Mouse (Mus musculus): Measurements from ENCODE around the gene Tube1.

Tube1 gene

DNA sequence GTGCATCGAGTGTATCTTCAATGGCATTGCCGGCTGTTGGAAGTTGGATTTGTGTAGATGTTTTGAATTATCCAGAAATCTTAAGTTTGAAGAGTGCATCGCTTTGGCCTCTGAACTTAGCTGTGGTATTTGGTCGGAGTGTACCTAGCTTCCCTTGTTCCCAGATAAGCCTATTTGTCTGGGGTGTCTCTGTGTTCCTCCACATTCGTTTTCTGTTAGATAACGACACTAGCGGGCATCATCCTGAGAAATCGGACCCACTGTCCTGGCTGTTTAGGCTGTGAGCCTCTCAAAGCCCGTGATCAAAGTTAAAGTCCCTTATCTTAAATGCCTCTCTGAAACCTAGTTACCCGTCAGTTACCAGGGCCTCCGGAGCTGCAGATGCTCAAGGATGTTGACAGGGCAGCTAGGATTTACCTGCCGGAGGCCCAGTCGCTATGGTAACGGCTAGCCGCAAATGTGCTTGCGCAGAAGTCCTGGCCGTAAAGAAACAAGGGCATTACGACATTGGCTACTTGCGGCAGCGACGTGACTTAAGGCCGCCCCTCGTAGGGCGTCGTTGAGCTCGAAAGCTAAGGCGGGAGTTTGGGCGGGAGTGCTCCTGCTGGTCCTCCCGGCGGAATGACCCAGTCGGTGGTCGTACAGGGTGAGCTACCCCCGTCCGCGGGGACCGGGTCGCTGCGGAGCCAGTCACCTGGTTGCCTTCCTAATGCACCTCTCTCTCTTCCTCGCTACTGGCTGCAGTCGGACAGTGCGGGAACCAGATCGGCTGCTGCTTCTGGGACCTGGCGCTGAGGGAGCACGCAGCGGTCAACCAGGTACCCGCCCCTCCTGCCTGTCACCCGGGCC, at the start of gene Tube1, which contains the start of gene Fam229b:
Gene Tube1, plus strand, starts transcription at position 515 of the 849 bp plus-strand sequence.
Gene Fam229b, minus strand, starts transcription at position 453 of the 849 bp plus-strand sequence.
- DNase-seq (ENCODE audit: extremely low read depth, insufficient read length, low spot score) = peak; percentile 93

DNA sequence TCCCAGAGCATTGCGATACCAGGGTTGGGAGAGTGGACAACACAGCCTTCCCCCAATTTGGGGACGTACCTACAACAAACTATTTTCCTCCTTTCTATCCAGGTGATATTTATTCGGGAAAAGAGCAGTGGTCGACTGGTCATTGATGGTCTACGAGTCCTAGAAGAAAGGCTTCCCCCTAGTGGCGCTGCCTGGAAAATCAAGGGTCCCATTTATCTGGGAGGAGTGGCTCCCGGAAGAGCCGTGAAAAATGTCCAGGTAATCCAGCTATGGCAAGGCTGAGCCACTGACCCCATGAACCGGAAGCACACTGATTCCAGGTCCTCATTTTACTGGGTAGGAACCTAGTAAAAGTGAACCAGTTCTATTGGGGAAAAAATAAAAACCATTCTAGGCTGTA, 36.8 kb upstream of the Tube1 start:
- DNase-seq (ENCODE audit: extremely low read depth, insufficient read length, low spot score) = no peak

DNA sequence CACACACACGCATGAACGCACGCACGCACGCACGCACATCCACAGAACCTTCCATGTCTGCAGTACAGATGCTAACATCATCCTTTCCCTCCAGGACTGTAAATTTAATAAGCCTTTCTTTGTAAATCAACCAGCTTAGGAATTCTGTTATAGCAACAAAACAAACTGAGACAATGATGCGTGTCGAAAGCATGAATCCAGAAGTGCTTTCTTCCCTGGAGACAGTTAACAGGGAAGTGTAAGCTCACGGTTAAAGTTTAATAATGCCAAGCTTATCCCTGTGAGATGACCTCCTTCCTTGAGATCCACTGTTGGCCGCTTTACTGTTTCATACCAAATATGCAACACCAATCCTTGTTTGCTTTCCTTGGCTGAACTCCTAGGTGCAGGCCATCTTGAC, 35.0 kb upstream of the Tube1 start:
- DNase-seq (ENCODE audit: extremely low read depth, insufficient read length, low spot score) = no peak

DNA sequence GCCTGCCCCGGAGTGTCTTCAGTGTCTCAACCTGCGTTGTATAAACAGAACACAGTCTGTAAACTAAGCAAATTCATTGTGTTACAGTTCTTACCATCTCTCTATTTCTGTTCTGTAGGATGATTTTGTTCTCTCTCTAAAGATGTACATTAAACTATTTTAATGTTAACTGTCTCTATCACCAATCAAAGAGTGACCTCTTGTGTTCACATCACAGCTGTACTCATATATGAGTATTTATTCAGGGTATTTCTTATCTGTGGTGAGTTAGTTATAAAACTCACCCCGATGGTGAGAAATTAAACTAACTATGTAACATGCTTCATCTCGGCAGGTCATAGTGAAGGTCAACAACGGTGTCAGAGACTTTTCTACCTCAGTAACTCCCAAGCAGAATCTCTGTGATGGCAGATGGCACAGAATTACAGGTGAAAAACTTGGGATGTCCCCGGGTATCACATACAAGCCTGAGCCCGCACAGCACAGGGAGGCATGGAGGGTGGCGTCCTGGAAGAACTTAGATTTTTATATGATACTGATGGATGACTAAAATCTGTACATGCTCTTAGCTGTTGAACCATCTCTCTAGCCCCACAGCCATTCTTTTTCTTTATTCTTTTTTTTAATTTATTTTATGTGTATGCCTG, 28.9 kb upstream of the Tube1 start:
- DNase-seq (ENCODE audit: extremely low read depth, insufficient read length, low spot score) = no peak

DNA sequence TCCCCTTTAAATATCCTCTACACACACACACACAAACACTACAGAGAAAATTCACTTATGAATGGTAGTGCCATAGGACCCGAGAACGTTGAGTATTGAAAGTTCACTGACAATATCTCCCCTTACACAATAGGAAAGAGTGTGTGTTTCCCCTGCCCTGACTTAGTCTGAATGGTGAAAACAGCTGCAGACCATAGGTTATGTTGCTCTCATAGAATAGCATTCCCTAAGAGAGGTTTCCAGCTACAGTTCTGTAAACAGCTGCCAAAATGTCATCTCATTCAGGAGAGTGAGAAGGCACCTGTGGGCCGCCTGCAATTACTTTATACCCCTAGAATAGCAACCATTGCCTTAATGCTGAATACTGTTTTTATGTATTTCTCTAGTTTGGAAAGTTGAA, 27.4 kb upstream of the Tube1 start:
- DNase-seq (ENCODE audit: extremely low read depth, insufficient read length, low spot score) = no peak

DNA sequence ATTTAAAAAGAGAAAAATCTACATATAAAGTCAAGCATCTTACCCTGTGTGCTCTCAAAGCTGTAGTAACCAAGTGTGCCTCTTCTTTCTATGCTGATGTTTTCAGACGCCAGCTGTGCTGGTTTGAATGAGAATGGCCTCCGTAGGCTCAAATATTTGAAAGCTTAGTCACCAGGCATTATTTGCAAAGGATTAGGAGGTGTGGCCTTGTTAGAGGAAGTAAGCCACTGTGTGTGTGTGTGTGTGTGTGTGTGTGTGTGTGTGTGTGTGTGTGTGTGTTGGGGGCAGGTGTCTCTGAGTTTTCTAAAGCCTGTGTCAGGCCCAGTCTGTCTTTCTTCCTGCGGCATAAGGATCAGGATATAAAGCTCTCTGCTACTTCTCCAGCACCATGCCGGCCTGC, 26.8 kb upstream of the Tube1 start:
- no peak for DNase-seq (ENCODE audit: extremely low read depth, insufficient read length, low spot score)

DNA sequence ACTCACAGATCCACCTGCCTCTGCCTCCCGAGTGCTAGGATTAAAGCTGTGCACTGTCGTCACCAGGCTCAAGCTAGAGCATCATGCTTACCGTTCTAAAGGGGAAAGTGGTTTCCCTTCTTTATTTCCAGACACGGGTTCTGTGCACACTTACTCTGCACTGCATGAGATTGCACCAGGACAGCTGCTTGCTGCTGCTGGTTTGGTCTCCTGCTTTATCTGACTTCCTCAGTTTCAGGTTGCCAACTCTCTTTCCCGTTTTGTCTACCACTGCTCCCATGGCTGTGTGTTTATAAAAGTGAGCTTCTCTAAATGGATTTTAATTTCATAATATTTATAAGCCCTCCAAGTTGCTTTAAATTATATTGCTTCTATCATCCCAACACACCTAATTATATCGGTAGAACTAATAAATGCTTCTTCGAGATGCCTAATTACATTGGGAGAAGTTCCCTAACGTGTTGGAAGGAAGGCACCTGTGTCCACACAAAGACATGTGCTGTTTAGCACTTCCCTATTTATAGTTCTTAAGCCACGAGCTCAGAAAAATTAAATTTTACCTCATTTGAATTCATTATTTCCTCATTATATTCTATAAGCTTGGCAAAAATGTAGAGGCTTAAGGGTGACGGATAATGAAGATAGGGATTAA, 24.8 kb upstream of the Tube1 start:
- DNase-seq (ENCODE audit: extremely low read depth, insufficient read length, low spot score) = no peak

DNA sequence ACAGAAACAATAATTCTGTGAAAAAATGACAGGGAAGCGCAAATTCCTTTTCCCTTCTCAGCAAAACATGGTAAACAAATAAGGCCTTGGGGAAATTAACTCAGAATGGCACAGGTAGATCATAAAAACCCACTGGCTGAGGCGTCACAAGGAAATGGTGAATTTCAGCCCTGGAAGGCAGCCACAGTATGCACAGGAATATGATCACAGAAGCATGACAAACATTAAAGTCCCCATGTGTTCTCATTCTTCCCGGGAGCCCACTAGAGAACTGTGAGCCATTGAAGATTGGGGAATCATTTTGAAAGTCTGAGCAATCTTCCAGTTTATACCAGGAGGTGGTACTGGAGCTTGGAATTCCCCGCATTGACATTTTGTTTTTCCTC, 24.3 kb upstream of the Tube1 start:
- DNase-seq (ENCODE audit: extremely low read depth, insufficient read length, low spot score) = no peak

DNA sequence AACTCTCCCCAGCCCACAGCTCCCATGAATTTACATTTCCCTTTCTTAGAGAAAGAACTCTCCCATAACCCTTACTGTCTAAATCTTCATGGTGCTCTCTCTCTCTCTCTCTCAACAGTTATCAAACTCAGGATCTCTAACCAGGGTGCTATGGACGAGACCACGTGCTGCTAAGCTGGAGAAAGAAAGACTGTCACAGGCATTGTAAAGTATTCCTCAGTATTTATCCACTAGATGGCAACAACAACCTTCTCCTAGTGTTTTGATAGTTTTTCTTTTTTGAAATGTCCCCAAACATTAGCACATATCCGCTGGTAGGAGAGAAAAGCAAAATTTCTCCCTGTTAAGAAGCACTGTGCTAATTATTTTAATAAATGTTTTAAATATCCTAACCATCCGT, 12.4 kb upstream of the Tube1 start:
- DNase-seq (ENCODE audit: extremely low read depth, insufficient read length, low spot score) = no peak

DNA sequence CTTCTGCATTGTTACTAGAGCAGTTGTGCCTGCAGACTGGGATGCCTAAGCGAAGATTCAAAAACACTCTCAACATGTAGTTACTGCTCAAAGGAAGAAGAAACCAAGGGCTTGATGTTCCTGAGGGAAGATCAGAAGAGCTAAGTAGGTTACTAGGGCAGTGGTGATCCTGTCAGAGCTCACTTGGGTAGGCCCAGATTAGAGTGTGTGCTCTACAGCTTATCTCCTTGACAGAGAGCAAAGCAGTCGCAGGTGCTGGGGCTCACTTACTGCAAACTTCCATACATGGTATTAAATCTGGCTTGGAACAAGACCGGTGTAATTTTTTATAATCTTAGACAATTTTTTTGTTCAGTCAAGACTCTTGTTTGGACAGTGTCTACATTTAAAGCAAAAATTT, 4.0 kb downstream of the Tube1 start:
- DNase-seq (ENCODE audit: extremely low read depth, insufficient read length, low spot score) = no peak

DNA sequence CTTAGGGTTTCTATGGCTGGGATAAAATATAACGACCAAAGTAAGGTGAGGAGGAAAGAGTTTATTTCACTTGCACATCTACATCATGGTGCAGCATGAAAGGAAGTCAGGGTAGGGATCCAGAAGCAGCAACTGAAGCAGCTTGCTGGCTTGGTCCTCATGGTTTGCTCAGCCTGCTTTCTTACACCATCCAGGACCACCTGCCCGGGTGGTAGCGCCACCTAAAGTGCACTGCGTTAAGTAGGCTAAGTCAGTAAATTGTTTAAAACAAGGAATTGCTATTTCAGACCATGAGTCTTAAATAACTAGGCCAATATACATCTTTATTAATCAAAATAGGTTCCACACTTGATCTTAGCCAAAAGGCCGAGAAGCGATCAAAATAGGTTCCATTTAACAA, 5.0 kb downstream of the Tube1 start:
- DNase-seq (ENCODE audit: extremely low read depth, insufficient read length, low spot score) = no peak

DNA sequence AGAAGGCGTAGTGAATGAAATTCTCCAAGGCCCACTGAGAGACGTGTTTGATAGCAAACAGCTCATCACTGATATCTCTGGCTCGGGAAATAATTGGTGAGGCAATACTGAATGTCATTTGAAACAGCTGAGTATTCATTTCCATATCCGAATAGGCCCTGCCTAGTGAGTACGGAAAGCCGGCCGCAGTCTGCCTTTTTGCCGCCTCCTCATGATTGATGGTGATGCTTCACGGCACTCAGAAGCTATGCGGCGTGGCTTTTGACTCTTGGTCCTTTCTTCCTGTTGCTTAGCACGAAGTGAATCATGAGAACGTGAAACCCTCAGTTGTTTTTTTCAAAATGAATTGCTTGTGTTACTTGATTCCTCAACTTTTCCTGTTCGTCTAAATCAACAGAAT, 7.1 kb downstream of the Tube1 start:
- no peak for DNase-seq (ENCODE audit: extremely low read depth, insufficient read length, low spot score)

DNA sequence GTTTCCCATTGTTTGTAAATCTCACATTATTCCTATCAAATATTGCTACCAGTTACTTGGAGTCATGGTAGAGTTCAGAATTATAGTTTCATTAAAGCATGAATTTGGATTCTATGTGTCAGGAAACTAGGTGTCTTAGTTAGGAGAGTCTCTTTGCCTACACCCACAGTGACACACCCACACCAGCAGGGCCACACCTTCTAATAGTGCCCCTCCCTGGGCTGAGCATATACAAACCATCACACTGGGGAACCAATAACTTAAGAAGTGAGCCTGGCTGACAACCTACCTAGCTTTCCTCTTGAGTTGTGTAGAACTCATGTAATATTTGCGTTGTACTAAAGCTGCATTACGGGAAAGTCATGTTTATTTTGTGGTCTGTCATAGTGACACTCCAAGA, 7.6 kb downstream of the Tube1 start:
- no peak for DNase-seq (ENCODE audit: extremely low read depth, insufficient read length, low spot score)

DNA sequence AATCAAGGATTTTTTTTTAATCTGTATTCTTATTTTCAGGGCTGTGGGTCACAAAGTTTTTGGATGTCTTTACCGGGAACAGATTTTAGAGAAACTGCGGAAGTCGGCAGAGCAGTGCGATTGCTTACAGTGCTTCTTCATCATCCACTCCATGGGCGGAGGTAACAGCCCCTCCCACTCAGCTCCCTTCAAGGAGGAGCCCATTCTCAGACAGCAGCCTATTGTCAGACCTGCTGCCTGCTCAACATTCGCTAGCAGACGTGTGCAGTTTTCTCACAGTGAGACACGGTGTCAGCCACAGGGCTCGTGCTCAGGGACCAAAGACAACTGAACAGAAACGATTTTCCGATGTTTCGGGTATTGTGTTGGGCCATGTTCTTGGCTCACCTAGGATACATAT, 8.4 kb downstream of the Tube1 start:
- no peak for DNase-seq (ENCODE audit: extremely low read depth, insufficient read length, low spot score)

DNA sequence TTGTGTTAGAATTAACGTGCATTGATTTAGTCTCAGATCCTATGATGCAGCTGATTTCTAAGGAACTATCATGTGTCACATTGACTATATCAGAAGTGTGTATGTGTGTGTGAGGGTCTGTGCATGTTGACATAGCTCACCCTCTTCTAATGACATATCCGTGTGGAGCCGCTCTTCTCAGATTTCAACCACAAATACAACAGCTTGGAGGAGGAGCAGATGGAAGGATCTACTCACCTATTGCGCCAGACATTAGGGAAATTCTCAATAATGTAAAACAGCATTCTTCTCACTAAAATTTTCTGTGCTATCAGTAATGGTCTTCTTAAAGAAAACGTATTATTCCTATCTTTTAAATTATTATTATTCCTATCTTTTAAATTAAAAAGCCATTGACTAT, 22.9 kb downstream of the Tube1 start:
- no peak for DNase-seq (ENCODE audit: extremely low read depth, insufficient read length, low spot score)

DNA sequence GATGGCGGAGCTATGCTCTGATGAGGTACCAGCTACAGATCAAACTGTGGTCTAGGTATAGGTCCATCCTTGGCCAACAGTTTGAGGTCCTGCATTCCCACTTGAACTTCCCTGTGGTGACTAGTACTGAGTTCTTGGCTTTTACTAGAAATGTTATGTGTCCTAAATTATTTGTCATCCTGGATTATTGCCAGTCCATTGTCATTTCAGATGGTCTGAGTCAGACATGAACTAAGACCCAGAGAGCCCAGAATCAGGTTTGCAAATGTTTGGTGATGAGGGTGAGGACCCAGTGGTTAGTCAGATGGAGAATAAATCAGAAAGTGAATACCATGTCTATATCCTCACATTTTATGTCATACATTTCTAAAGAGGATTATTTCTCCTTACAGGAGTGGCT, 23.5 kb downstream of the Tube1 start:
- no peak for DNase-seq (ENCODE audit: extremely low read depth, insufficient read length, low spot score)

DNA sequence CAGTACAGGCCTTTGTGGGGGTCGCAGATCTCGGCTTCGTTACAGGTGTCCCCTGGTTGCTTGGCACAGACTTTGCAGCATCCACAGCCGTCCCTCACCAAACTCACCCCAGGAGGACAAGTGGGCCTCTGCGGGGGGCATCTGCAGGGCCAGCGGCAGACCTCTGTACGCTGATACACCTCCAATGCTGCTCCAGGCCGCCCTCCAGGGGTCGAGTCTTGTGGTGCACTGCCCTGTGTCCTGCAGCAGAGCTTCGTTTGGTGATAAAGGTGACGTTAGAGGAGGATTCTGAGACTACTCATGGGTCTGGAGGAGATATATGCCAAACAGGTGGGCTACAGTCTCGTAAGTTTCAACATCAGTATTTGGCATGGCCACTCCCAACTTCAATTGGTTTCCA, 24.5 kb downstream of the Tube1 start:
- no peak for DNase-seq (ENCODE audit: extremely low read depth, insufficient read length, low spot score)

DNA sequence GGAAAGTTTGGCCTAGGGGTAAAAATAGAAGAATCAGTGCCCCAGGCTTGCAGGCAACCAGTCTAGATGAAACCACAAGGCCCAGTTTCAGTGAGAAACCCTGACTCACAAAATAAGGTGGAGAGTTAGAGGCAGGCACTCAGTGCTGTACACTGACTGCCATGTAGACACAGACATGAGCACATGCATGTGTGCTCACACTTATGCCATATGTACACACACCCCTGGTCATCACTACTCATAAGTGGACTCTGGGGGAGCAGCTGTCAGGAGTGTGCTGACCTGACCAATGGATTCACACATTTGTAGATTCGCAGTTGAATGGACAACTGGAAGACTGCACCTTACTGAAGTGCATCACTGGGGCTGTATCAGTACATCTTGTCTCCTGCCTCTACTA, 27.6 kb downstream of the Tube1 start:
- DNase-seq (ENCODE audit: extremely low read depth, insufficient read length, low spot score) = no peak

DNA sequence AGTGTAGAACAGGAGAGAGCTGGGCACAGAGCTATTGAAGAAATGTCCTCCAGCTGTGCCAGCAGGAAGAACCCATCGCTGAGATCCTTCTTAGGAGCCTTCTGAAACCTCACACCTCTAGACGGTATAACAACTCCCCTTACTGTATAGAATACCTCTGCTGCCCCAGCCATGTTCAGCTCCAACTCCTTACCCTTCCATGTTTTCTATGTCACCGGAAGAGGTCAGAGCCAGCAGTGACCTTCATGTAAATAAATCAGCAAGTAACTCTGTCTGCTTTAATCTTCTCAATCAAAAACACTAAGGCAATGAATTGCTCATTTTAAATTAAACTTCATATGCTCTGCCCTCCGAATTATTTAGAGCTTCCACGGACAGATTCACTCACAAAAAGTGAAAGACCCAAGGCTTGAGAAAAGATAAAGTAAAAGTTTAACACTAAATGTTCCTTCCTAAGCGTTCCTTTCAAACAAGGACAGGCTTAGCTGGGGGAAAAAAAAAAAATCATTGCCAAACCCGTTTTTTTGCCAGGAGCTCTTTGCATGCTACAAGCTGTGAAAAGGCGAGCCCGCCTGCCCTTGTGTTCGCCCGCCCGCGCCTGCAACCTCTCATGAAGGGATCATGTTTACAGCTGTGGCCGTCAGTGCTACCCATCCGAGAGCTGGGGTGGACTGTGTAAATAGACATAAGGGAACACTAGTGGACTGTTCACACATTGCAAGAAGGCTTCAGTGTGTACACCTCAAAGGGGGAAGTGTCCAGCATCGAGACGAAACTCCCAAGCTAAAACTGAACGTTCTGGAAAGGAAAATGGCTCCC, 29.1 kb downstream of the Tube1 start:
- DNase-seq (ENCODE audit: extremely low read depth, insufficient read length, low spot score) = no peak

DNA sequence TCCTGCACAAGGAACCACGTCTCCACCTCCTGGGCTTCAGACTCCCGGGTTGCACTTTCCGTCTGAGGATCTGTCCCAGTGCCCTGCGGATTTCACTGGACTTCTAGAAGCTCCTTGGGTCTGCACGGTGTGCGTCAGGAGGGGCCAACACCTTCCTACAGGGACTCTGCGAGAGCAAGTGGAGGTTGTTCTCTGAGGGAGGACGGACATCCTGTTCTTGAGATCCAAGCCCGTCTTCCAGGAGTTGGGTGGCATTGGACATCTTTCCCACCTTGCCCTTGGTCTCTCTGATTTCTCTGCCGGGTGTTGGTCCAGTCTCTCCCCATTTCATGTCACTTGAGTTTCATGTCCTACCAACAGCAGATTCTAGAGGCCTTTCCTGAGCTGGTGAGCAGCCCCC, 29.9 kb downstream of the Tube1 start, which contains the start of gene Ccn6:
Gene Ccn6, minus strand, starts transcription at position 101 of the 400 bp plus-strand sequence.
- DNase-seq (ENCODE audit: extremely low read depth, insufficient read length, low spot score) = no peak

DNA sequence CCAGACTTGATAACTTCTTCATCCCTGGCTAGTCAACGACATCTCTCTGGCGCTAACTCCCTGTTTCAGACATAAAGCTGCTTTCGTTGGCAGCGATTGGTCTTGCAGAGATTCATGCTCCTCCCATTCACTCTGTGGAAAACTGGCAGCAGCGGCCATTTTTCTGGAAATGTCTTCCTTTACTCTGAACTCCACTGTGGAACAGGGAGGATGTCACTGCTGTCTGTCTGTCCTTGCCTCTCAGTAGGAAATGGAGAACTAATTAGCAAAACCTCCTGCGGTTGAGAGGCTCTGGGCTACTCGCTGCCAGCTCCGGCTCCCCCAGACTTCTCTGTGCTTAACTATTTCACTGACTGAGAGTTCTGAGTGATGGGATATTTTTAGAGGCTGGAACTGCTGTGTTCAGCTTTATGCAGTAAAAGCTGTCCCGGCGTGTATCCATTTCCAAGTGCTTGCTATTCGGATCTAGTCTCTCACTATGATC, 31.9 kb downstream of the Tube1 start:
- DNase-seq (ENCODE audit: extremely low read depth, insufficient read length, low spot score) = no peak
